Mouse (Mus musculus) yolk sac, embryonic 10.5 days (tissue): Measurements from ENCODE around the gene Stk32c.

Experiments used
- DNase-seq: peaks from one replicate; pipeline ENCODE4 v3.0.0-alpha.2; 2017; ENCODE audit warnings: low spot score

Gene Stk32c

DNA sequence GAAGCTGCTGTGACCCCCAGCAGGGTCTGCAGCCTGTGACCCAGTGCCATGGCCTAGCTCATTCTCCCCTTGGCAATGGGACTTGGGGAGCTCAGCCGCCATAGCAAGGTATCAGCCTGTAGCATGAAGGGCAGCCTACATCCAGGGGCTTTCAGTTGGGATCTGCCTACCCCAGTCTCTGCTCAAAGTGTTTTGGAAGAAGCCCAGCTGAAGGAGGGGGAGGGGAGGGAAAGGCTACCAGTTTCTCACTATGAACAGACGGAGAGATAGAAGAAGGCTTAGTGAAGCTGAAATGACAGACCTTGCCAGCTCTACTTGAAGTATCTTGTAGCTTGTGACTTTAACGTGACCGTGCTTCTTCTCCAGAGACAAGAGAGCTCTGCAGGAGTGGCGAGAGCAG is 16.7 kb upstream of the Stk32c start:
- DNase-seq, result no peak

DNA sequence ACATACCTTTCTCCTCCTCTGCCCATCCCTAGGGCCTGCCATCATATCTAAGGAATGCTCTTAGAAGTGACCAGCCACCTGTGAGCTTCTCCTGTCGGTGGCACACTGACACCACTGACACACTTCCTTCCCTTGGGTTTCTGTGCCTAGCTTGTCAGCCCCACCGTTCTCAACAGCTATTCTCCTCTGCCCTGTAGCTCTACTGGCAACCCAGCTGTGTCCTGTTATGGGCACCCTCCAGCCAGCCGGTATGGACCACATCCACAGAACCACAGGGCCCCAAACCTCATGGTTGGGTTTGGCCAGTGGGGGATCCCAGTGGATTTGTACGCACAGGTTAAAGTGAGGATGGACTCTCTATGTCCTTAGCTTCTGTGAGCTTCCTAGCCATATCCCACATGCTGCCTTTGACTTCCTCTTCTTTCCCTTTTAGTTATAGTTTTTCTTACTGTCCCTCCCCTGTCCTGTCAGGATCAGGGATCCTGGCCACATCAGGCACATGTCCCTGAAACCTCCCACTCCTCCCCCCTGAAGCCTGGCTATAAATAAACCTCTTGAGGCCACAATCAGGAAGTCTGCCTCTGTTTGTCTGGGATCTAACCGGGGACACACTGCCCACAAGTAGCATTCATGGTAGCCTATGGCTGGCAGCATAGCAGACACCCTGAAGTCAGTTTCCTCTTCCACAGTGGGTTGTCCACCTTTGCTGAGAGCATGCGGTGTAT is 15.5 kb upstream of the Stk32c start:
- no peak for DNase-seq

DNA sequence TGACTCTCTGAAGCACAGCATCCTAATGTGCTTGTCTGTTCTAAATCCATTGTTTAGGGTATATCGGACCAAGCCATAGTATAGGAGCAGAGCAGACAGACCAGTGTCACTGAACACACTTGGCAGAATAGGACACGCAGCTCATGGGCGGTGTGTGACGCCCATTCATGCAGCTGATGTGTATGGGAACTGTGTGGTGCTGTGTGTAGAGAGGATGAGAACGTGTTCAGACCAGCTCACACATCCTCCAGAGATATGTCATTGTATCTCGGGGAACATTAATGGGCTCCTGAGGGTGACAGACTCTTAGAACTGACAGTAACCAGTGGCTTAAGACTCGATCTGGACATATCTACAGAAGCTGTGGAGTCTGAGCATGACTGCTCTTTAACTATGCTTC is 13.3 kb upstream of the Stk32c start:
- DNase-seq, result no peak

DNA sequence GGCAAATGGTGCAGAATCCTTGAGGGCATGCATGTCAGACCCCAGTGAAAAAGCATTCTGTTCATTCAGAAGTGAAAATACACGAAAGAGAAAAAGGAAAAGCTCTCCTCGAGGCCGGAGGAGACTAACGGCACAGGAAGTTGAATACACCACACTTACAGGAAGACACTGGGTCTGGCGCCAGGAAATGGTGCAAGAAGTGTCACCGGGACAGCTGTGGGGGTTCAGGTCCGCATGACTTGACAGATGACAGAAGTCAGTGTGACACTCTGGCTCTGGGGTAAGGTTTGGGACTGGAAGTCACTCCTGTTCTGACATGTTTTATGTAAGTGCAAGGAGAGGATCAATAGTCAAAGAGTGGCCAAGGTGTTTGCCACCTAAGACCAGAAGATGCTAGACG is 11.6 kb upstream of the Stk32c start:
- no peak for DNase-seq

DNA sequence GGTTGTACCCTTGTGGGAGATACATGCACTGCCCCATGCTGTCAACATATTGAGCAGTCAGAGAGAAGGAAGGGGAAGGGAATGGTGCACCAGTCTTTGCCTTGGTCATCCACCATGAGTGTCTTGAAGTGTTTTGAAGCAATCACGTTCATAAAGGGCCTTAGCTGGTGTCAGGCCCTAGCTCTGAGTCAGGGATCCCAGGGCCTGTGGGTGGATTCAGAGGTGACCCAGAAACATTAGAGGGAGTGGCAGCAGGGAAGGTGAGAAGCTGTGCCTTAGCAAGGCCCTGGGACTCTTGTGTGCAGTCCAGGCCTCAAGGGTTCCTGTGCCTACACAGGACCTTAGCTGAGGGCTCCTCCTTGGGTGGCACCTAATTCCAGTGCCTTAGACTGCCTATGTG is 11.0 kb upstream of the Stk32c start:
- no peak for DNase-seq

DNA sequence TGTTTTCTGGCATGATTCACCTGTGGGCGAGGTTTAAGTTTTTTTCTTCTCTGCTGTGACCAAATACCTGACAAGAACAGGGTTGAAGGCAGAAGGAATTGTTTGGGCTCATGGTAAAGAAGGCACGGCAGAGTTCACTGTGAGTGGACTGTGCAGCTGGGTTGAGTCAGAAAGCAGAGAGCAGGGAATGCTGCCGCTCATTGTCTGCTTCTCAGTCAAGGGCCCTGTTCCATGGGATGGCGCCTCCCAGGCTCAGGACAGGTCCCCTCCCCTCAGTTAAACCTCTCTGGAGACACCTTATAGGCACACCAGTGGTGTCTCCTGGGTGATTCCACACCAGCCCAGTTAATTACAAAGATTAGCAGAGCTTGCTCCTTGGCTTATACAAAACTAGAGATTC is 9.2 kb upstream of the Stk32c start:
- no peak for DNase-seq

DNA sequence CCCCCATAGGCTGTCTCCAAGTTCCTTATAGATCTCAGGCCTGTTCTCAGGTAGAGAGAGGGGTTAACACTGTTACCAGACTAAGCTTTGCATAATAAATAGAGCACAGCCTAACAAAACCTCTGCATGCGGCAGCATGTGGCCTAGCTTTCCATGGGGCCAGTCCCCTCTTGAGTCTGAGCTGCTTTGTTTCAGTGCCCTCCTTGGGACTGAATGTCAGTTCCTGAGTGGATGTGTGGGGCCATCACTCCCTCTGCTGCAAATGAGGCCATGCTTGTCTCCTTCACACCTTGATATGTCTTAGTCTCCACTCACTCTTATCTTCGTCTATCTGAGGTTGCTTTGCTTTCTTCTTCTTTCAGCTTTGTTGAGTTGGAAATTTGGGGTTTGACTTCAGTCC is 8.7 kb upstream of the Stk32c start:
- DNase-seq, result no peak

DNA sequence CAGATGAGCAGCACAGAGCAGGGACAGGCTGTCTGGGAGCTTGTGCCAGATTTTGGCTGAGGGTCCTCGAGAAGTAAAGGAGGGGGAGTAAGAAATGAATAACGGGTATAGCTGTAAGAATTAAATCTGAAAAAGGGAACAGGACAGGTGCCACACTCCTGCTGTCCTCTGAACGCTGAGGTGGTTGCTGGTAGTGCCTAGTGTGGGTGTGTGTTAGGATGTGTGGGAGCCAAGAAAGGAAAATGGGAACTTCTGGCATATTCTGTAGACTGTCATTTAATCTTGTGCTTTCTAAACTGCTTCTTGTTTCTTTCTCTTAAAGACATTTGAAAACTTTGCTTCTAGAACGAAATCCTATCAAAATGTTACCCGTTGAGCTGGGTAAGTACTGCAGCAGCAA is 8.0 kb upstream of the Stk32c start:
- DNase-seq, result no peak

DNA sequence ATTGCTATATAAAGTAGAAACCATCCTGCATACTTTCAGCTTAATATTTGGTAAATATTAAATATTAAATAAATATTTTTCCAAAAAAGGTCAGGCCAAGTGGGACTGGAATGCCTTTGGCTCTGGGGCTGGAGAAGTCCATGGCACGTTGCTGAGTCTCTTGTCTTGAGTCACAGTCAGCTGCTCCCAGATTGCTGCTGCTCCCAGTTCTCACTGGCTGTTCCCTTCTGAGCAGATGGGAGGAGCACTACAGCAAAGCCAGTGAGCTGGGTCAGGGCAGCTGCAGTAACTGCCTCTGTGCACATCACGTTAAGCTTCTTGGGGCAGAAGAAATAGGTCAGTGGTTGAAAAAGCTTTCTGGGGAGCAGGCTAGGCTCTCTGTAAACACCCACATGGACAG is 7.2 kb upstream of the Stk32c start:
- no peak for DNase-seq

DNA sequence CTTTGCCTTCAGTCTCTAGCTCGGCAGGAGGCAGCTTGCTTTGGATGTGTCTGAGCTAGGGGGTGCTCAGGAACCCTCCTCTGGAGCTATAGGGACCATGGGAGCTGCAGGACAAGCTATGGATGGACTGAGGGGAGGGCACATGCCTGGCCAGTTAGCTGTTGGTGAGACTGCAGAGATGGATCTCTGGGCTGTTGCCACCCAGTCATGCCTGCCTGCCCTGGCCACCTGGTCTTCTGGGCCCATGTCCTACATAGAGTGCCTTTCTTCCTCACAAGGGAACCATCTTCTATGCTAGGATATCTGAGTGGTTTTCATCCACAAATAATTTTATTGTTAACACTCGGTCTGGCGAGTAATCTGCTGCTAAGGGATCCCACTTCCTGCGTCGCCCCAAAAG is 6.4 kb upstream of the Stk32c start:
- no peak for DNase-seq

DNA sequence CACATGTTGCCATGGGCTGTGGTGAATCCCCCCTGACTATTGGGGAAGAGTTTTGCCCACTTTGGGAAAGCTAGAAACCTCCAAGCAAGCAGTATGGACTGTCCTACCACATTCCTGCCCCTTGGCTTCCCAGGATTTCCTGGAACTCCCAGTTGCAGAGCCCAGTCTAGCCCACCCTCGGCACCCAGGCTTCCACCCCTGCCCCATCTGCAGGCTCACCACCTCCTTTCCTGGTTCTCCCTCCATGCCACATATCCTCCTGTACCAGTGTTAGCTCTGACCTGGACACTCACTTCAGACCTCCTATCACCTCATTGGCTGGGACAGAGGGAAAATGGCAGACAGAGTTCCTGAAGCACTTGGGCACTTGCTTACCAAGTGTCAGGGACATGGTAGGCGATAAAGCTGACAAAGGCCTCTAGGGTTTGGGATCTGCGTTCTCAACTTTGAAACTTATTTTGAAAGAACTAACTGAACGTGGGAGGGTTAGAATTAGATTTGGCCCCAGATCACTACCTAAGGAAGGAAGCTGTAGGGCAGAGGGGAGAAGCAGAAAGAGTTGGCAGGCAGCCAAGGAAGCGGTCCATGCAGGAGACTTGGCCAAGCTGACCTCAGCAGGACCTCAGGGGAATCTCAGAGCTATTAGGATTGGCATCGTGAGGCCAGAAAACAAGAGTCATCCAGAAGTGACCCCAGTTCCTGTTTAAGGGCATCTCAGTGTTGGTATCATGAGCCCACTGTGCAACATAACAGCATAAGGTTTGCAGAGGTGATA is 5.7 kb upstream of the Stk32c start:
- DNase-seq, result no peak

DNA sequence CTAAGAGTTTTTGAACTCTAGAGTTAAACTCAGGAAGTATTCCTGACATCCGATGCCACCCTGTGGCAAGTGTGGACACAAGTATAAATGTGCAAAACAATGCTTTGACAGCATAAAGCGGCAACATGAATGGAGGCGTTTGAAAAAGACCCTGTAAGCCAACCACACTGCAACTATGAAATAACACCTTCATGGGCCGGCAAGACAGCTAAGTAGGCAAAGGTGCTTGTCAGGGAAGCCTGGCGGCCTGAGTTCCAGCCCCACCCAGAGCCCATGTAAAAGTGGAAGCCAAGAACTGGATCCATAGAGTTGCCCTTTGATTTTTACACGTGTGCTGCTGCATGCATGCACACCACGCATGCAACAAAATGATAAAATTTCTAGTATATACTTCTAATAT is 3.9 kb upstream of the Stk32c start:
- DNase-seq, result no peak

DNA sequence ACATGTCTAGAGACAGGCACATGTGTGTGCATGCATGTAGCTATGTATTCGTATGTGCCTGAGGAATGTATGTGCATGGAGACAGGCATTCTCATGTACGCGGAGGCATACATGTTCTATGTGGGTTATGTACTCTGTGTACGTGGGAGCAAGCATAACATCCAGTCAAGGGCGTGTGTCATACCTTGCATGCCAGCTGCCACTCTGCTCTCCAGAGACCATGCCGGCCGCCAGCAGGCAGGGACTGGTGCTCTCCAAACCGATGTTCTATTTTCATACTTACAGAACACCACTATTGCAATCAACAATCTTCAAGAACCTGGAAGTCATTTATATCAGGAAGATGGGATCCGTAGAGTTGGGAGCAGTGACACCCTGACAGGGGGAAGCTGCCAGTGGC is 3.4 kb upstream of the Stk32c start:
- no peak for DNase-seq

DNA sequence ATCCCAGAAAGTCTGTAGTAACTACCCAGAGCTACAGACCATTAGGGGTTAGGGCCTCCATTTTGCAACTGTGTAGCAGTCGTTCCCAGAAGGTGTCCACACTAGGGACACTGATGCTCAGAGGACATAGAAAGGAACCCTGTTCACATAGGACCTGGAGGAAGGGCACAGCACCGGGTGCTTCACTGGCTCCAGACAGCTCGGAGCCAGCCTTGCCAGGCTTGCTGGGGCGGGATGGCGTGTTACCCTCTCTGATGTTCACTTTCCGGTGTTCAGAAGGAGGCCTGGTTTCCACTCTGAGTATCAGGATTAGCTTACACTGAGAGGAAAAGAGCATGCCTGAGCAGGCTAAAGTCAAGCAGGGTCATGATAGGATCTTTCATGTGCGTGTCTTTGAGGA is 2.8 kb upstream of the Stk32c start:
- DNase-seq, result no peak

DNA sequence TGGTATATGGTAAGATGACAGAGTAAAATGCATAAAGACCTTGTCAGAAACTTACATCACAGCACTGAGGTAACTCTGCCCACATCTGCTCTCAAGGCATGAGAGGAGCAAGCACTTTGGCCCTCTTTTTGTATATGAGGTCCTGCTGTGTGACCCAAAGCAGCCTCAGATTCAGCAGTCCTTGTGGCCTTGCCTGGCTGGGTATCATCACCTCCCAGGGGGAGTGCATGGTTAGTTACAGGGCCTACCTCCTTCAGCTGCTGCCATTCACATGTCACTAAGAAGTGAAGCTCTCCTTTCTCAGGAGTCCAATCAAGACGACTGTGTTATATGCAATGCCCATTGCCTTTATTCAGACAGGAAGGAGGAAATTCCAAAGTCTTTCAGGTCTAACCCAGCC is 2.4 kb upstream of the Stk32c start:
- DNase-seq, result no peak

DNA sequence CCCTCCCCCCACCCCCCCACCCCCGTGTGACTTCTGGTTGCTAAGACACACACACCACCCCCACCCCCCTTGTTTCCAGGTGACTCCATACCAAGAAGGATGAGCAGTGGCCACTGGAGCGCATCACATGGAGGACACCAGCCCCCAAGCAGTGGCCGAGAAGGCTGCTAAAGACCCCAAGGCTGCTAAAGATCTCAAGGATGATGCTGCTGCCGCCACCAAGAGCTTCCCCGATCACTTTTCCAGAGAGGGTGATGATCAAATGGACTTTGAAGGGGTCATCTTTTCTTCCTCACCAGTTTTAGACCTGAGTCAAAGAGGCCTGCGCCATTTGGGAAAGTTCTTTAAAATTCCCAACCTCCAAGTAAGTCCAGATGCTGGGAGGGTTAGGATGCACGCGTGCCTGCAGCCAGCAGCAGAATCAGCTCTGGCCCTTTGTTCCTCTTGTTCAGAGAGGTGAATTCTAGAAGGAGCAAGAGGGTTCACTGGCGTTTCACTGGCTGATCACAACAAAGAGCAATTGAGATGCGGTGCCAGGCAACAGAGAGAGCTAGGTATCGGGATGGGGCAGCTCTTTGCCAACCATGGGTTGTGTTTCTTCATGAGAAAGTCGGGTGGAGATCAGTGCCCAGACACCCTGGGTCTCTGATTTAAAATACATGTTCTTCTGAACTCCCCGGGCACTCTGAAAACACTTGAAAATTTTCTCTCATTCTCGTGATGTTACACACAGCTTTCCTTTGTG is 1.7 kb upstream of the Stk32c start:
- DNase-seq, result no peak

DNA sequence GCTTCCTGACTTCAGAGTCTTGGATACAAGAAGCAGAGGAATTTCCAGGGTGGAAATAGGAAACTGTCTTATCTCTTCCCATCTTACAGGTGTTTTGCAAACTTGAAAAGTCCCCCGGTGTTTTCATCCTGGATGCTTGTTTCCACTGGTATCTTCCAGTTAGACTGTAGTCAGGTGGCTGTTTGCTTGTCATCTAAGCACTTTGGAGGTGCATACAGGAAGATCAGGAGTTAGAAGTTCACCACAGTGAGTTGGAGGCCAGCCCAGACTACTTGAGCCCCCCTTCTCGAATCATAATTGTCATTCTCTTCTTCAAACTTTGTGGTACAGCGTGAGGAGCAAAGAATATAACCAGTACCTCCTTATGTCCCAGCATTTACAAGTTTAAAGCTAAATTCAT is 1.1 kb upstream of the Stk32c start:
- no peak for DNase-seq

DNA sequence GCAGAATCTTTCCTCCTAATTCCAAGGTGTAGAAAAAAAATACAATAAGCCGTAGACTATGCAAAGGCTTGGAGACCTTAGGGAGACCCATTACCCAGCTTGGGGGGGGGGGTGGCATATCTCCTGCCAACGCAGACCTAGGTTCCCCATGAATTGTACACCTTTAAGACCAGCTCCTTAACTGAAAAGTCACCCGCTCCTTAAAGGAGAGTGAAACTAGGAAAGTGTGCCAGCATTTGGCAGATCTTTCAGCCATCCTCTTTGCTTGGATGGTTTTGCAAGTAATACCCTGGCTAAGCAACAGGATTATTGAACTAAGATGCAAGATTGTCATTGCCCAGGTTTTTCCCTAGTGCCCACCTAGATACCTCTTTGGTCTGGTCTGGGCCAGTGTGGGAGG is 644 bp upstream of the Stk32c start:
- DNase-seq, result no peak

DNA sequence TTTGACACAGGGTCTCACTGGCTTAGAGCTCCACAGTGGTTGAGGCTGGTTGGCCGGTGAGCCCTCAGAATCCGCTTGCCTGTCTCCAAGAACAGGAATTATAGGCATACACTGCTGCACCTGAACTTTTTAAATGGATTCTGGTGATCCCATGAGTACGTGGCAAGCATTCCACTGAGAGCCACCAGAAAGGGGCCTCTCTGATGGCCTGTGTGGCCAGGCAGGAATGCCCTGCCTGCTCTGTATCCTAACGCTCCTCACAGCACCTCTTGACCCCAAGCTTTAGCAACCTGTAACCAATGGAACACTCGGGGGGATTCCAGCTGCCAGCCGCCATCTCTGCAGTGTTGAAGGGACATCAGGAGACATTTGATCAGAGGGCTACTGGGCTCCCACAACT is 1.3 kb downstream of the Stk32c start:
- no peak for DNase-seq

DNA sequence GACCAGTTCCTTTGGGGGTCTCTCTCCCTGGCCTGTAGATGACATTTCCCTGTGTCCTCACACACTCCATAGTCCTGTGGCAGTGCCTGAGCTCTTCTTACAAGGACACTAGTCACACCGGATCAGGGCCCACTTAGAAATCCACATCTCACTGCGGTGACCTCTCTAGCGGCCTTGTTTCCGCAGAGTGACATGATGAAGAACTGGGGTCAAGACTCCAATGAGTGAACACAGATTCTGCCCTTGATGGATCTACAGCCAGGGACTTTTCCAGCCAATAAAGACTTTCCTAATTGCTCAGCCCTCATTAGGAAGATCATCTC is 4.4 kb downstream of the Stk32c start:
- DNase-seq, result no peak

DNA sequence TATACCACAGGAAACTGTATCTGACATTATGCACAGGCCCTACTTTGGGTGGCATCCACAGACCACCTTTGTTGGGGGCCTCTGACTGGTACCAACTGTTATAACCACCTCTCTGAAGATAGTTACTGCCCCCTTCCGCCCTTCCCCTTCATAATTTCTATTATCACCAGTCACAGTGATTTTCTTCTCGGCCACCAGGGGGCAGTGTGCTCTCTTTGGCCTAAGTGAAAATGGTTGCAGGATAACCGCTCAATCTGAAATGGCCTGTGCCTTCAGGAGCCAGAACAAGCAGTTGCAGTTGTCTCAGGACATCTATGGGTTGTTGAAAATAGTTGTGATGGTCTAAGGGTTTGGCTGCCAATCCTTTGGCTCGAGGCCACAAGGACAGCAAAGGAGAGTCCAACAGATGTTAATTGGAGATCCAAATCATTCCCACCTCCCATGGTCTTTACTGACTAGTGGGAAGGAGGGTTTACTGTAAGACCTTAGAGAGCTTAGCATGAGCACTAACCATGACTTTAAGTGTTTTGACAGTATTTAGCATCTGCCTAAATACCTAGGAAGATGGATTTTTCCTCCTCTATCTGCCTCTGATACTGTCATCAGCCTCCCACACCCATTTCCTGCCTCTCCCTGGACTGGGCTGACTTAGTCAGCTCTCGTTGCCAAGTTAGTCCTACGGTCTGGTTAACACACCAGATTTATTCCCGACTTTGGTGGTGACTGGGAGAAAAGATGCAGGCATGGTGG is 4.9 kb downstream of the Stk32c start:
- peak; percentile 50 for DNase-seq

DNA sequence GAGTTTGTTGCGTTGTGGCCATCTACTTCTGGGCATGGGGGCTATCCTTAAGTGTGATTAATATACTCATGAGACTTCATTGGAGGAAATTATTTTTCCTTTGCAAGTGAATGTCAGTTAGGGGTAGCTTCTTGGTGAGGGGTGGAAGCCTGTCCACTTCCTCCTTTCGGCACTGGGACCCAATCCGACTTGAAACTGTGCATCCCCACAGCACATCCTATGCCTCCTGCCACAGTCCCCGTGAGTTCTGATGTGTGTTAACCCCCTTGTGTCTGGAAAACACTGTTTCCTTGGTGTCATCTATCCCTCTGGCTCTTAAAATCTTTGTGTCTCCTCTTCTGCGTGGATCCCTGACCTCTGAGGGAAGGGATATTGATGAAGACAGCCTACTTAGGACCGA is 11.9 kb downstream of the Stk32c start:
- no peak for DNase-seq

DNA sequence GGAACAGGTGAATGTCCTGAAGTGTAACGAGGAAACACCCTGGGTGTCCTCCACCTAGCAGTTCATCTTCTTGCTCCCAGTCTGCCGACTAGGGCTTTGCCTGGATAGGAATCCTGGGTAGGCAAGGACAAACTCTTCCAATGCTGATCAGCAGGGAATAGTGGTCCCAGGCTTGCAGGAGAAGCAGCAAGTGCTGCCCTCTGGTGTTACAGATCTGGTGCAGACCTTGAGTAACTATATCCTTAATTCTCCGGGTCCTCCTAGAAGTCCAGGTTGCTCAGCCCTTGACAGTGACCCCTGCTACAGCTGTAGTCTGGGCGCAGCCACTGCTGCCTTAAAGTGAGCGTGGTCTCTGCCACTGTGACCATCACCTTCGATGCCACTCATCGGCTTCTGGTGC is 13.0 kb downstream of the Stk32c start:
- DNase-seq, result peak; percentile 47
